Mouse (Mus musculus) naive thymus-derived CD4-positive, alpha-beta T cell, adult 2 months (primary cell): ENCODE measurements around the gene Otud7b.

ENCODE experiments used
- DNase-seq: peaks from one replicate; pipeline ENCODE4 v3.0.0-alpha.2; 2011; ENCODE audit warnings: low read depth

Gene Otud7b

DNA sequence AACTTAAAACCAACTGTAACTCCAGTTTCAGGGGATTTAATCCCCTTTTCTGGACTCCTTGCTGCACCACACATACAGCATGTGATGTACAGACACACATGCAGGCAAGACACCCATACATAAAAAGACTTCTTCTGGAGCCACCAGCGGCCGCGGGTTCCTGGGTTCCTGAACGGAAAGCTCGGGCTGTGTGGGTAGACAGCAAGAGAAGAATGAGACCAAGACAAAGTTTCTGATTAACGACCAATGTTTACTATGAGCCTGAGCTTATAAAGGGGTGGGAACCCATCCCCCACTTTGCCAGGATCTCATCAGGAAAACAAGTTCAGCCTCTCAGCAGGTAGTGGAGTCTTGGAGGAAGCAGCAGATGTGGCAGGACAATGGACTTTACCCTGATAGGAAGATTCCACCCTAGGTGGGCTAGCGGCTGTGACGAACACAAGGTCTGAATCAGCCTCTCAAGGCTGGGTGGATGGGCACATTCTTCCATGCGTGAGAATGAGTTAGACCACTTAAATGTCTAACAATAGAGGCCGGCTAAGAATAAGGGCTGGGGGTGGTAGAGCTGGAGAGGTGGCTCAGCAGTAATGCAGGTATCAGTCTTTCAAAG, 20.1 kb upstream of the Otud7b start:
- no peak for DNase-seq

DNA sequence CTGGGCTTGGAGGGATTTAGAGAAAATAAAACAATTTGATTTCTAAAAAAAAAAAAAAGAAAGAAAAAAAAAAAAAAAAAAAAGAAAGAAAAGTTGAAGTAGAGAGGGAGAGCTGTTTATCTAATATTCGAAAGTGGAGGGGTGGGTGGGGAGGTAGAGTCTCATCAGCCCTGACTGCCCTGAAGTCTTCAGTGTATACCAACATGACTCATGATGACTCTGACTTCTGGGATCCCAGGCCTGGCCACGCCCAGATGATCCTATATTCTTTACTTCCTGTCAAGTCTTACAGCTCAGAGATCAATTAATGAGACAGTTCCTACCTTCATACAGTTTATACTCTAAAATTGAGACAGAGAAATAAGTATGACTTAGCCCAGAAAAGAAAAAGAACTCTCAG, 17.1 kb upstream of the Otud7b start:
- no peak for DNase-seq

DNA sequence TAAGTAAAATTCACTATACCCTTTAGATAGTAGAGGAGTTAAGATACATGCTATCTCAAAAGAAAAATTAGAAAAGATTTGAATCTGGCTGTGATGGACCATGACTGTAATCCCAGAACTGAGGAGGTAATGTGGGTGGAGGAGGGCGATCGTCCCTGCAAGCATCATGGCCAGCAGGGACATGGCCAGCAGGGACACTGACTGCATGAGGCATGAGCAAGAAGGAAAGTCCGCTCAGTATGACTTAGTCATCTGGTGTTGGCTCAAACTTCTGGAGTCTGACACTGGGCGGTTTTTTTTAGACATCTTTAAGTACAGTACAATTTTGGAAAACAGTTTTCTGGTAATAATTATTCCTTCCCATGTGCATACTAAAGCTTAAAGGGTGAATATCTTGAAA, 16.5 kb upstream of the Otud7b start:
- no peak for DNase-seq

DNA sequence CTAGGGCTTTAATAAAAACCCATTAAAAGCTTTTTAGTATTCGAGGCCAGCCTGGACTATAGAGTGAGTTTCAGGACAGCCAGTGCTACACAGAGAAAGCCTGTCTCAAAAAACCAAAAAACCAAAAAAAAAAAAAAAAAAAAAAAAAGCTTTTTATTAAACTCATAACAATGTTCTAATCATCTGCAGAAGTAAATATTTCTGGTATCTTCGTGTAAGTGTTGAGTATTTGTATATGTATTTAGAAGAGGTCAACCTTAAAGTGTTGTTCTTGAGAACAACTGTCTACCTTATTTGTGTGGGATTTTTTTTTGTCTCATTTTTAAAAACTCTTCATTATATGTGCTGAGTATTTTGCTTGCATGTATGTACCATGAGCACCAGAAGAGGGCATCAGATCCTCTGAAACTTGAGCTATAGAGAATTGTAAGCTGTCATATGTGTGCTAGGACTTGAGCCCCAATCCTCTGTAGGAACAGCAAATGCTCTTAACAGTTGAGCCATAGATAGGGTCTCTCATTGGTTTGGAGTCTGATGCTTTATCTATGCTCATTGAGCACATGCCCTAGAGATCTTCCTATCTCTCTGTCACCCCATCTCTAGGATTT, 14.3 kb upstream of the Otud7b start:
- DNase-seq = peak; percentile 48

DNA sequence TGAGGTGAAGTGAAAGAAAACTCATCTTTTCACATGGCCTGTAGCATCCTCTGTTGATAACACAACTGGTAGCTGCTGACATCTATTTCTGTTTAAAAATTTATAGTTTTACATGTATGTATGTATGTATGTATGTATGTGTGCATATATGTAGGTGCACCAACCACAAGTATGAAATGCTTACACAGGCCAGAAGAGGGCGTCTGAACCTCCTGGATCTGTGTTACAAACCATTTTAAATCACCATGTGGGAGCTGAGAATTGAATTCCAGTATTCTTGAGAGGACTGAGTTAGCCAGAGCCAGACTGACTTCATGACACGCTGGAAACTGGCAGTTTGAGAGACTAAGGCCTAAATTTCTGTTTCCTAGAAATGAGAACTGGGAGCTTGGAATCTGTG, 13.2 kb upstream of the Otud7b start:
- DNase-seq = no peak

DNA sequence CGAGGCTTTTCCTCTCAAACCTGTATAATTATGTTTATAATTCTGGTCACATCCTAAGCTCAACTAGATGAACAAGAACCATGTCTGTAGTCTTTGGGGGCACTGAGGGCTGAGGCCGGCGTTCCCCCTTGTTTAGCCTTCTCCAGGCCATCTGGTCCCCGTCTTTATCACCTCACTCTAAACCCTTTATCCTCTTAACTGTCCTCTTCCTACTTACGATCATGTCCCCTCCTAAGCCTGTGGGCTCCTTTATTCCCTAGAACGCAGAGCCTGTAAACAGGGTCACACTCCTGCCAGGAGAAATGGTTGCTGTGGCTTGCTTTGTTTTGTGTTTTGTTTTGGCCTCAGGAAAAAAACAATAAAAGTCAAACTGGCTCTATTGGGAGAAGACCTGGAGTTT, 12.4 kb upstream of the Otud7b start:
- no peak for DNase-seq

DNA sequence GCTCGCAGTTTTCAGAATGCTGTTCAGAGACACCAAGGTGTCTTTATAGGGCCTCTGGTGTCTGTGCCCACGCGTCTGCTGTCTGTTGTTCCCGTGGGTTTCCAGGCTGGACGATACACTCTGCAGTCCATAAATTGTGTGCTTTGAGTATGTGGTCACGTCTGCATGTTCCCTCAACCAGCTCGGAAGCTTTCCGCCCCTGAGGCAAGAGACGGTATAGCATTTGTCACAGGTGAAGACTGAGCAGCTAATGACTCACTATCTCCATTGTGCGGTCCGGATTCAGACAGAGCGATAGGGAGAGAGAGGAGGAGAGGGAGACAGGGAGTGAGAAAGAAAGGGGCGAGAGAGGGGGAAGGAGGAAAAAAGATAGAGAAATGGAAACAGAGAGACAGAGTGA, 10.8 kb upstream of the Otud7b start:
- no peak for DNase-seq

DNA sequence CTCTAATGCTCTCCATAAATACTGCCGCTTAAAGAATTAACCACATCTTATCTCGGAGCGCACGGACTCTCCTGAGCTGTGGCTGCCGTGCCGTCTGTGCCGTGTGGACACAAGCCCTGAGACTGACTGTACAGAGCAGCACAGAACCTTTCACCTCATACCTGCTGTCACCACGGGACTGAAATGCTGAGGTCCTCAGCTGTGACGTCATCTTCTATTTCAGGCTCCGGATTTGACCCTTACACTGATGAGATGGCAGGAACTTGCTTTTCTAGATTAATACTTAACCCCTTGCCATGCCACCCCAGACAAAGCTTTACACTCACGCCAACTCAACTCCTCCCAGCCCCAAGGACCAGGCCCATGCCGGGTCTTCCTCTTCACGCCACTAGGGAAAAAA, 10.1 kb upstream of the Otud7b start:
- no peak for DNase-seq

DNA sequence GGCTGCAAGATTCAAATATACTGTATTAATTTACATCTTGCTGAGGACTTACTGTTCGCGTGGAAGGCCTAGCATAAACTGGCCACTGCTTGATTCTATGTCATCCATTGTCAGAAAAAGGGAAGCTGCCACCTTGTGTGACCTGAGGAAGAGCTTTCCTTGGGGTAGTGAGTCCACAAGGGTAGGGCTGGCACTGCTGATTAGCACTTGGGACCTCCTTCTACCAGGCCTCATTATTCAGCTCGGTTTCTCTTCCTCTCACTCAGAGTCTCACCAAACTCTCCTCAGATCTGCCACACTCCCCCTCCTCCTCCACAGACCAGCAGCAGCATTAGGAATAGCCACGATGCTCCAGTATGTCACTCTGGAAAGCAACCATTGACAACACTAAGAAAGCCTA, 6.2 kb upstream of the Otud7b start:
- DNase-seq = no peak

DNA sequence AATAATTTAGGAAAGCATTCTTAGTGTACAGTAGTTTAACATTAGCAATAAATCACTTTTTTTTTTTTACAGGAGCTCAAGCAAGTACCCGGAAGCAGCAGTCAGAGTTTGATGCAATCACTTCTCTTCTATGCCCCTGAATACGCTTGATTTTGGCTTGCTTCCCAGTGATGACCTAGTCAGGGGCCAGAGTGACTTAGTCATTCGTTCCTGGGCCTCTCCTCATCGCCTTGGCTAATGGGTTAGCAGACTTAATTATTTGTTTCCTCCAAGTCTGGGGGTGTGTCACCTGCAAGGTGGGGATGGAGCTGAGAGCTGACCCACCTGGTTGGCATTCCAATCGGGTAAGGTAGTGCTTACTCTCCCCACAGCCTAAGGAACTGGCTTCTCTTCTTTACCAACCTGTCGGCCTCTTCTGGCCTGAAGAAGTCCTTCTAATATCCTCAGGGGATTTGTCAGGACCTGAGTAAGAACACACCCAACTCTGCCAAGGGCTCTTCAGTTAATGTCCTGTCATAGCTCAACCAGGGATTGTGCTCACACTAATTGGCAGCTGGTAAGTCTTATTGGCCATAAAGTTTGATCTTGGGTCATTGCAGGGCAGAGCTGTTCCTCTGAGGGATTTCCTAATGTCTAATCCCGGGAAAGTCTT, 5.6 kb upstream of the Otud7b start:
- no peak for DNase-seq

DNA sequence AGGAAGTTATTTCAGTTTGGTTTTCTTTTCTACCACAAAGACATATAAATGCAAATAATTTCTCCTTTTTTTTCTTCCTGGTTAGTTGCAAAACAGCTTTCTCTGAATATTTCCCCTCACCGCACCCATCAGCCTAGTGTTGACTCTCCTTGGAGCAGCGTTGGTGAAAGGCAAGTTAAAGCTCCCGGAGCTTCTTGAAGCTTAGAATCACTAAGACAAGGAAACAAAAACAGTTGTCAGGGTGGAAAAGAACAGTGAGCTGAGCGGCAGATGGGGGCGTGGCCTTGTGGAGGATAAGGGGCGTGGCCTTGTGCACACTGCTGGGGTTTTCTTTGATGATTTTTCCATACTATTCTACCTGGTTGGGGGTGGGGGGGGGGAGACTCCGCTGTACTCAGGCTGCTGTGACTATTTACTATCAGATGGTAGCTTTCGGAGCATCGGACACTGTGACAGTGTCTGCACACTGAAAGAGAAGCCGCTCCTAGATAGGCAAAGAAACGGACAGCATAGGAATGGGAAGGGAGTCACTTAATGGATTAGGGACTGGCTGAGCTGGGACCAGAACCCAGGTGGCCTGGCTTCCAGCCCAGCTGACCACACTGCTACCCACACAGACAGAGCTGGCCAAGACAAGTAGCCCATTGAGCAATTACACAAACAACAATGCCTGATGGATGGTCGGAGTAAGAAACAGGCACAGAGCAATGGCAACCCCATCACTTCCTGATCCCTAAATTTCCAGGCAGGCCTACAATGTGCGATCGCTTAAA, 2.0 kb upstream of the Otud7b start:
- DNase-seq = peak; percentile 80

DNA sequence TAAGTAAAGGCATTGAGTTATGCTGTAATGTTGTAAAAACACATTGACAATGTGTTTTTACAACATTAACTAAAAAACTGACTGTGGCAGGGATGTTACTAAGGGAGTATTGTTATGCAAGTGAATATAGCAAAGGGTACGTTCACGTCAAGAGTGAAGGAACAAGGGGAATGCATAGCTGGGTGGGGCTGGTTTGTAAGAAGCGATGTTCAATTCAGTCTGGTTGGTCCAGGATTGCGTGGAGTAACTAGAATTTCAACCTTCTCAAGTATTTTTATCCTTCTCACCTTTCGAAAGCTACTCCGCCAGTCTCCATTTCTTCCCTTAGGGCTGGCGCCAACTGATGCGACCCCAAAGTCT, 446 bp upstream of the Otud7b start:
- peak; percentile 70 for DNase-seq

DNA sequence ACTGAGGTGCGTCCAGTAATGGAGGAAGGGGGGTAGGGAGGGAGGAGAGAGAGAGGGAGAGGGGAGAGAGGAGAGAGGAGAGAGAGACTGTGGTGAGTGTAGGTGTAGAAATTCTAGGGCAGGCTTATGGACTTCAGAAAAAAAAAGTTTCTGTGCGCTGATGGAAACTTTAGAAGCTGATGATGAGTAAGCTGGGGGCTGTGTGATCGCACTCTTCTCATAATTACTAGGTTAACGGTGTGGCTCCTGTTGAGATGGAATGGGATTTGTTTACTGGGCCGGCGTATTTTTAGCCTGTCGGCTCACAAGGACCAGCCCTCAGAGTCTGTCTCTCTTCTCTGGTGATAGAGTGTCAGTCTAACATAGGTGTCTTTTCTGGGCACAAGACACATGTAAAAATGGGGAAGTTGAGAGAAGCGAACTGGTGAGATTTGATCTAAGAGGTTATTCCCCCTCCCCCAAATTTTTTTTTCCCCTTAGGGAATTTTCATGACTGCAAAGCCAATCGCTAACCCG, 963 bp downstream of the Otud7b start:
- DNase-seq = peak; percentile 51

DNA sequence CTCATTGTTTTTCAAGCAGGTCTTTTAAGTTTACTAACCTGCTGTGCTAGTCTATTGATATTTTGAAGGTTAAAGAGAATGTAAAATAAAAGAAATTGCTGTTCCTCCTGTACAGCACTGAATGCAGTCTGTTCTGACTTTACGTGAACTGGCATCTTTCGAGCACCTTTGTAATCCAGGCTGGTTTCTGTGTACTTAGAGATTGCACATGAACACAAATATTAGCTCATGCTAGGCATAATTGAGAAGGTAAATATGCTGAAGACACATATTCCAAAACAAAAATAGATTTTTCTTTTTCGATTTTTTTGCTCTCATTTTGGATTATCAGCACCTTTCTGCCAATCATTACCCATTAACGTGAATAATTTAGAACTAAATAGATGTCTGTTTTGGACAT, 1.8 kb downstream of the Otud7b start:
- no peak for DNase-seq

DNA sequence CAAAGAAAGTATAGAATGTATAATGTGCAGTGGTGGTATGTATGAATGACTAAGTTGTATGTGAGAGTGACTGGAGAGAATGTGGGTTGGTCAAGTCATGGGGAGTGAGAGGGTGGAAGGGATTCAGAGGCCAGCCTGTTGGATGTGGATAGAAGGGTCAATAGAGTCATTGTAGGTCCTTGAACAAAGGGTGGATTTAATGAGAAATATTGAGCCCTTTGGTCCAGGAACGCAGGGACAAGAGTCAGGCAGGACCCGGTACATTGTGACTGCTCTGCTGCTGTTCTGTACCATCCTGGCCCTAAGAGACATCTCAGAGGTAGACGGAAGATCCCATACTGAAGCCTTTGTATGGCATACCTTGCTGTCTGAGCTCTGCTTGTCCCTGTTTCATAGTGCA, 4.0 kb downstream of the Otud7b start:
- DNase-seq = no peak

DNA sequence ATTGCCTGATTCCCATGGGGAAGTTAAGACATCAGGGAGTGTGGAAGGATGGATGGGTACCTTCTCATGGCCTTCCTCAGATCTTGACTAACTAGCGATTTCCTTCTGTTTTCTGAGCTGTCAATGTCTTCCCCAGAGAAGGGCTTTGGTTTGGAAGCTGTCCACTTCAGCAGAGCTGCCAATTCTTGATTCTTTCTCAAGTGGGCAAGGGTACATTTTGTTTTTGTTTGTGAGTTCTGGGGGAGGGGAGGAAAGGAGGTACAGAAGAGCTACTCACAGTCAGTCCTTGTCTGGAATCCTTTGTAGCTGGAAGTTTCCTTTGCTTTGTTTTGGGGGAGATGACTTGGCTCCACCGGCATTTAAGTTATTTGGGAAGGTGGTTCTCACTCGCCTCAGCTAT, 8.9 kb downstream of the Otud7b start:
- no peak for DNase-seq

DNA sequence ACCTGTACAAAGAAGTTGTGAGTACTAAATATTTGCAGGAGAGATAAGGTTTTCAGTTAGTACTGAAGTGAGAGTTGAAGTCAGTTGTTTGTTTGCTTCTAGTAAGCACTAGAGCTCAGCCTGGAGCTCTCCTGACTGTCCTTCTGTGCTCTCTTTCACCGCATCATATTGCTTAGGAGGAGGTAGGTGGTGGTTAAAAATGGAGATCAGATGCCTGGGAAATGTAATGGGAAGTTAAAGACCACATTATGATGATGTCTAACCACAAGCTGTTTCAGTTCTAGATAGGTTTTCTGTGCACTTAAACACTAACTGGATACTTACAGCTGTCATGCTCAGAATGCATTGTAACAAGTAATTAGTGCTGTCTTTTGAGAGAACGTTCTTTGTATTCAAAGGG, 13.8 kb downstream of the Otud7b start:
- DNase-seq = no peak

DNA sequence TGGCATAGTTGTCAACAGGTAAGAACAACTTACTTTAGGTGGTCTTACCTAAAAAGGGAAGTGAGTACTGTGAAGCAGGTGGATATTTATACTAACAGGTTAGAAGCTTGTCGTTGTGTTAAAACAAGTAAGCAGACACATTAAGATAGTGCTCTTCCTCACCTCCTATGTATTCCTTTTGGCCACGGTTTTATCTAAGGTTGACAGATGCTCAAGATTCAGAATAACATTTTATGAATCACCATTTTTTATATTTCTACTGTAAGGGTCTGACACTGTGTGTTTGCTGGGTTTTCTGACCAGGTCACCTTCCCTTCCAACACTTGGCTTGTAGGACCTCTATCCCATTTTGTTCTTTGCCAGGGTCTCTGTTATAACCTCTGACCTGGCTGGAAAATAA, 14.4 kb downstream of the Otud7b start:
- no peak for DNase-seq

DNA sequence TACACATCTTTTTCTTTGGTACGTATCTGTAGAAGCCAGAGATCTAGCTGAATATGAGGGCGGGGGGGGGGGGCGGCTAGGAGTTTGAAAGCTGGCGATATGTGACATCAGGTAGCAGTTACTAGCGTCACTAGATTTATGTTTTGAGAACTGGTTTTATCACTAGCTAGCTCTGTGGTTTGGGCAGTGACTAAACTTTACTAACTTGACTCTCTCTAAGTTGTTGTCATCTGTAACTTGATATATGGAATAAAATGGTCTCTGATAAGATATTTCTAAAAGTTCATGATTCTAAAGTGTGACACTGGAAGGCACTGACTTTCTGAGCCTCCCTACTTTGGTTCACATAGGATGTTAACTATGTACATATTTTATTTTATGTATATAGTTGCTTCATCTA, 19.9 kb downstream of the Otud7b start:
- no peak for DNase-seq

DNA sequence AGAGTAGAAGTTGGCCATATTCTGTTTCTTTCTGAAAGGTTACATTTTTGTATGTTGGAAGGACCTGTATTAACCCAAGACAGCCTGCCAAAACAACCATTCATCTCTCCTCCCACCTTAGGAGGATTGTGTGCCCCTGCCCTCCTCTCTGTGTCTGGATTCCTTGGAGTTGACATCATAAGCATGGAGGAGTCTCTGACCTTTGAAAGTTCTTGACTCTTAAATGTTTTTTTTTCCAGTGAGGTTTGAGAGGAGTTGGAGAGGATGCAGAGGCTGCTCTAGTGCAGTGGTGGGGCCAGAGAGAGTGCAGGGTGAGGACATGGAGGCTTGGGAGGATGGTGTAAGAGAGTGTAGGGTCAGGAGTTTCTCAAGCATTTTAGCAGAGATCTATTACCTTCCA, 23.8 kb downstream of the Otud7b start:
- DNase-seq = no peak

DNA sequence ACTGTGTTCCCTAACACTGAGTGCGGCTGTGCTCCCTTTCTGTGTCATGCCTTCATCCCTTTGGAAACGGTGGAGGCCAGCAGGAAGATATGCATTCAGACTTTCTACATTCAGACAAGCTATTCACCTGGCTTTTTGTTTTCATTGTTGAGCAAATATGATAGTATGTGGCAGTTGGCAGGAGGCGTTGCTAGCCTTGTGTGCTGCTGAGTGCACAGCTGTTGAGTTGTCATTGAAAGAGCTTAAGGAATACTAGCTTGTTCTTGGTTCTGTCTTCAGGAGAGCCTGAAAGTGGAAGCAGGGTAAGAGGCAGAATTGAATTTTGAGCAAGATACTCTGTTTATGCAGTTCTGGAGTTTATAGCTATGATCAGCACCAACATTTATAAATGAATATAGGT, 28.2 kb downstream of the Otud7b start:
- no peak for DNase-seq

DNA sequence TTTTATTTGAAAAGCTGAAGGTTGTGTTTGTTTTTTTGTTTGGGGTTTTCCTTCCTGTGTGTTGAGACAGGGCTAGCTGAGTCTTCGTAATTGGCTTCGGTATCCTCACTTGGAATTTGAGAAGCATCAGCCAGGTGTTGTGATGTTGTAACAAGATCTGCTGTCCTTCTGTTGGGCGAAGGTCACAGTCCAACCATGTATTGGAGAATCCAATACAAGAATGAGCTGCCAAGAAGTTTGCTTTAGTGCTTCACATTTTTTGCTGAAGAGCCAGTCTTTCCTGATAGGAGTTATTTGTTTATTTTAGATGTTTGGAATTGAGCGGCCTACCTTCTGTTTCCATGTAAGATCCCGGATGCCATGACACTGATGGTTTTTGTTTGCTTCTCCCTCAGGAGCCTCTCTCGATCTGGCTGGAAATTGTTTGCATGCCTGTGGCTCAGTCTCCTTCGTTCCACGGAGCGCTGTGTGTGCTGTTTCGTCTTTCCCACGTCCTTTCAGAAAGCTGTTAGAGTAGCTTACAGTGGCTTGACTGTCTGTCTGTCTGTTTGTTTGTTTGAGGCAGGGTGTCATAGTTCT, 29.1 kb downstream of the Otud7b start:
- no peak for DNase-seq

DNA sequence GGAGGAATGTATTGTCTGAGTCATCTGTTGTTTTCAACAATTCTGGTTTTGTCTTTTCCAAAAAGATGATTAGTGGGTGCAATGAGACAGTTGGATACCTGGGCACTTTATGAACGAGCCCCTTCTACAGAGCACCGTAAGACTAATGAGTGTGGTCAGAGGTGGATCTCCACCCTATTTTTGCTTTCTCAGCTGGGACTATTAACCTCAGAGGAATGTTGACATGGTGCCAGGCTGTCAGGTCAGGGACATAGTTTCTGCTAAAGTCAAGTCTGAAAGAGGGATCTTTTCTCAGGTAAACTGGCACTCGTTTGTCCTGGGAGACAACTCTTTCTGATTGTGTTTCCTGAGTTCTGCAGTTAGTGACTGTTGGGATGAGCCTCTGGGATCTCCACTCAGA, 30.7 kb downstream of the Otud7b start:
- DNase-seq = no peak
